Comparison of ENCODE assay signal across 8 mouse cellular contexts in genomic region chr11:6658271-6658670, GRCm38 (mm10). TPM values are rescaled to one million over a fixed set of nuclear protein-coding genes. Genes with fewer than 3 reads are reported as not detected.
DNase-seq lines count a peak whose midpoint lies in the region; ATAC-seq lines count a peak whose summit lies in the region.

TSS of gene Ramp3 (plus strand) at chr11:6658521.

- H3K4me1 ChIP-seq in heart, embryonic 13.5 days, result peaks cover 4% of the 10 kb centered on the region; the same call in 1 of the 2 replicates
- peaks cover 11% of the 10 kb centered on the region for H3K4me1 ChIP-seq in midbrain, embryonic 13.5 days (replicated peaks)

- ATAC-seq in heart, embryonic 13.5 days (ENCODE audit: extremely low read depth, insufficient number of reproducible peaks, low FRiP score, low TSS enrichment), result no peak
- ATAC-seq in midbrain, embryonic 13.5 days, result peak; percentile 62

- intact Hi-C loops in left cerebral cortex, postnatal 14 days (cut with DNase I), result loop anchor here (5.0 to 10.0 kb wide), 5 partner anchors 237 to 1747 kb away; partner anchors contain the start of gene Igfbp1

- DNase-seq in CD4-positive helper T cell, adult 2 months (ENCODE audit: low read depth, low spot score), result peak; percentile 79
- peak; percentile 73 for DNase-seq in Muller cell, postnatal 12 days (ENCODE audit: inconsistent ontology term)
- peak; percentile 88 for DNase-seq in cerebellum, postnatal 10 days
- DNase-seq in left cerebral cortex, postnatal 14 days (ENCODE audit: low spot score in 2 of 2), result peak in 1 of 2 experiments; percentile 15
- no peak for DNase-seq in urinary bladder, postnatal 10 days (ENCODE audit: low spot score)
- no peak for DNase-seq in layer of hippocampus, adult 9-10 months (ENCODE audit: low spot score)

- H3K27me3 ChIP-seq in heart, embryonic 13.5 days (replicated peaks), result peaks cover 56% of the 10 kb centered on the region
- H3K27me3 ChIP-seq in midbrain, embryonic 13.5 days, result 0 out of 2 replicates have a peak, but pooled peaks cover 6% of the 10 kb centered on the region

- H3K4me3 ChIP-seq in heart, embryonic 13.5 days, result peak within 1 kb of the TSS; percentile 53
- H3K4me3 ChIP-seq in midbrain, embryonic 13.5 days (replicated peaks), result peak within 1 kb of the TSS; percentile 47

- no peaks in the 10 kb centered on the region for H3K36me3 ChIP-seq in heart, embryonic 13.5 days
- no peaks in the 10 kb centered on the region for H3K36me3 ChIP-seq in midbrain, embryonic 13.5 days

- WGBS in heart, embryonic 13.5 days, result under 1% methylated on average over 18 of the region's 18 CpGs
- WGBS in midbrain, embryonic 13.5 days, result 0% methylated on average over 18 of the region's 18 CpGs

- no peaks in the 10 kb centered on the region for H3K9me3 ChIP-seq in heart, embryonic 13.5 days
- no peaks in the 10 kb centered on the region for H3K9me3 ChIP-seq in midbrain, embryonic 13.5 days

- H3K4me2 ChIP-seq in heart, embryonic 13.5 days, result peak within 1 kb of the TSS; percentile 83
- peak within 1 kb of the TSS; percentile 76 for H3K4me2 ChIP-seq in midbrain, embryonic 13.5 days (replicated peaks)

- peak within 1 kb of the TSS; percentile 73 for H3K9ac ChIP-seq in heart, embryonic 13.5 days
- peak within 1 kb of the TSS; percentile 63 for H3K9ac ChIP-seq in midbrain, embryonic 13.5 days (replicated peaks)

- H3K27ac ChIP-seq in heart, embryonic 13.5 days (replicated peaks), result no peak within 1 kb of the TSS
- no peak within 1 kb of the TSS for H3K27ac ChIP-seq in midbrain, embryonic 13.5 days

RNA-seq across cellular contexts. Expression of gene Ramp3, which starts in this region (rescaled TPM):
- 2.2 and 3.5 TPM in 2 replicates for polyA plus RNA-seq in heart, embryonic 13.5 days (2015; fragmentation: Nextera tagmentation; extraction: Ambion mirVana)
- total RNA-seq in left cerebral cortex, postnatal 14 days (2021), result 10 to 100 TPM; 35.4 to 40.1 TPM
- 6.4 and 6.8 TPM in 2 replicates for polyA plus RNA-seq in midbrain, embryonic 13.5 days (2015; fragmentation: Nextera tagmentation; extraction: Ambion mirVana)

Comparison
In these comparisons a context has a peak if more than half of its experiments do, and no peak if none do; other contexts are left out.
1. DNase-seq: peak in CD4-positive helper T cell, adult 2 months (single experiment), Muller cell, postnatal 12 days (single experiment) and cerebellum, postnatal 10 days (2 of 2); none in urinary bladder, postnatal 10 days (single experiment) and layer of hippocampus, adult 9-10 months (single experiment).